In the genomic region with DNA sequence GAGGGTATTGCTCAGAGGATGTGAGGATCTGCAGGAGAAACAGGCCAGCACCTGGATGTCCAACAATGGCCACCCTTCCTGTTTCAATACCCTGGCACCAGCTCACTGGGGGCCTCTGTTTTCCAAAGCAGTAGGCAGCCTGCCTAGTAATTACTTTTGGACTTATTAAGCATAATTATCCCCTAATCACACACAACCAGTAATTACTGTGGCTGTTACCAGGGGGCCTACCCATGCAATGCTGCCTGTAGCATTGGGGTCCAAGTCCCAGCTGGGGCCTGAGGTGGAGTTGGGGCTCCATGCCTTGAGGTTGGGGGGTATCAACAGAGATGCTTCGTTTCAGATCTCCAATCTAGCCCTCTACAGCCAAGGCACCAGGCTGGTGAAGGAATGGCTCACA, we compare ENCODE assay signal across 22 mouse cellular contexts.
DNase-seq lines count a peak whose midpoint lies in the region; ATAC-seq and TF ChIP-seq lines count a peak whose summit lies in the region.
"Had no signal": no experiment of that assay in that cellular context is flagged by ENCODE, and none has a peak within 500 bp of the region (broad histone marks: within the 10 kb centered on the region; RNA-seq: fewer than 3 reads in every experiment).

No protein-coding gene starts in this region.

- H3K4me1 ChIP-seq in stomach, embryonic 15.5 days = peaks cover 7% of the 10 kb centered on the region
- no peaks in the 10 kb centered on the region for H3K4me1 ChIP-seq in stomach, postnatal 0 days (replicated peaks; ENCODE audit: control insufficient read depth, insufficient read depth)
- H3K4me1 ChIP-seq in forebrain, embryonic 15.5 days = peaks cover 41% of the 10 kb centered on the region

- no peak for DNase-seq in layer of hippocampus, adult 2 months (ENCODE audit: low spot score in 2 of 2)
- DNase-seq in layer of hippocampus, postnatal 10 days (ENCODE audit: low spot score in 2 of 2) = no peak
- no peak for DNase-seq in stomach, postnatal 0 days (ENCODE audit: low spot score)
- no peak for DNase-seq in gastrocnemius, postnatal 4 days (ENCODE audit: low spot score in 2 of 2)
- no peak for DNase-seq in heart, postnatal 10 days
- DNase-seq: adrenal gland, adult 2 months; adrenal gland, postnatal 25 days; cerebellum, adult 2 months; embryo, embryonic 11 days; gastrocnemius, adult 2 months; gastrocnemius, postnatal 25 days; heart, adult 18-20 months; heart, postnatal 14 days had no signal

- H3K9me3 ChIP-seq in stomach, embryonic 15.5 days = no peaks in the 10 kb centered on the region
- H3K9me3 ChIP-seq in stomach, postnatal 0 days (ENCODE audit: control insufficient read depth, low read length) = no peaks in the 10 kb centered on the region
- H3K9me3 ChIP-seq in forebrain, embryonic 15.5 days = no peaks in the 10 kb centered on the region
- H3K9me3 ChIP-seq: embryonic facial prominence, embryonic 15.5 days; heart, embryonic 10.5 days; hindbrain, embryonic 10.5 days; hindbrain, embryonic 15.5 days had no signal

- TF ChIP-seq EP300 in stomach, postnatal 0 days (optimal IDR thresholded peaks at IDR 0.05) = no peak

- 45% methylated on average over 1 of the region's 1 CpGs for WGBS in stomach, embryonic 15.5 days
- WGBS in stomach, postnatal 0 days = 56% methylated on average over 1 of the region's 1 CpGs
- WGBS in forebrain, embryonic 15.5 days = 19% methylated on average over 1 of the region's 1 CpGs

- TF ChIP-seq CTCF in layer of hippocampus, adult 2 months (conservative IDR thresholded peaks at IDR 0.05) = no peak
- TF ChIP-seq CTCF in stomach, postnatal 0 days (IDR thresholded peaks at IDR 0.05; ENCODE audit: low read depth) = no peak

- intact Hi-C loops in heart, postnatal 10 days (cut with DNase I) = no loop called here

- H3K4me3 ChIP-seq in layer of hippocampus, adult 2 months = no peak overlapping the region
- H3K4me3 ChIP-seq in stomach, embryonic 15.5 days (replicated peaks) = no peak overlapping the region
- H3K4me3 ChIP-seq in stomach, postnatal 0 days (ENCODE audit: low read depth, low read length) = no peak overlapping the region
- no peak overlapping the region for H3K4me3 ChIP-seq in forebrain, embryonic 15.5 days
- H3K4me3 ChIP-seq: embryonic facial prominence, embryonic 15.5 days; erythroblast, embryonic 14.5 days; gastrocnemius, adult 2 months; heart, embryonic 10.5 days; hindbrain, embryonic 10.5 days; hindbrain, embryonic 15.5 days had no signal

- peak overlapping the region; percentile 87 for H3K27ac ChIP-seq in layer of hippocampus, adult 2 months
- H3K27ac ChIP-seq in stomach, embryonic 15.5 days = no peak overlapping the region
- no peak overlapping the region for H3K27ac ChIP-seq in stomach, postnatal 0 days (replicated peaks)
- peak overlapping the region; percentile 41; the same call in 1 of the 2 replicates for H3K27ac ChIP-seq in forebrain, embryonic 15.5 days (replicated peaks)
- H3K27ac ChIP-seq: embryonic facial prominence, embryonic 15.5 days; gastrocnemius, adult 2 months; heart, embryonic 10.5 days; hindbrain, embryonic 10.5 days; hindbrain, embryonic 15.5 days had no signal

- 0 out of 2 replicates have a peak, but pooled peaks have one; percentile 21 for ATAC-seq in stomach, embryonic 15.5 days (ENCODE audit: insufficient read depth, low FRiP score, low read depth)
- no peak for ATAC-seq in stomach, postnatal 0 days (ENCODE audit: low FRiP score, low TSS enrichment)
- ATAC-seq in forebrain, embryonic 15.5 days (replicated peaks) = peak; percentile 17; the same call in 1 of the 2 replicates
- ATAC-seq: inflammation-experienced regulatory T-cells, adult 6 months; intestine, postnatal 0 days had no signal

- H3K36me3 ChIP-seq in stomach, embryonic 15.5 days = no peaks in the 10 kb centered on the region
- H3K36me3 ChIP-seq in stomach, postnatal 0 days (ENCODE audit: control insufficient read depth, insufficient read depth, low read length) = no peaks in the 10 kb centered on the region
- no peaks in the 10 kb centered on the region for H3K36me3 ChIP-seq in forebrain, embryonic 15.5 days
- H3K36me3 ChIP-seq: embryonic facial prominence, embryonic 15.5 days; heart, embryonic 10.5 days; hindbrain, embryonic 10.5 days; hindbrain, embryonic 15.5 days had no signal

- no peak overlapping the region for H3K9ac ChIP-seq in stomach, embryonic 15.5 days
- H3K9ac ChIP-seq in stomach, postnatal 0 days (ENCODE audit: low read length) = no peak overlapping the region
- H3K9ac ChIP-seq in forebrain, embryonic 15.5 days (replicated peaks) = no peak overlapping the region
- H3K9ac ChIP-seq: embryonic facial prominence, embryonic 15.5 days; hindbrain, embryonic 15.5 days had no signal

- H3K27me3 ChIP-seq in stomach, embryonic 15.5 days (replicated peaks) = peaks cover 30% of the 10 kb centered on the region
- no peaks in the 10 kb centered on the region for H3K27me3 ChIP-seq in stomach, postnatal 0 days (ENCODE audit: control insufficient read depth, insufficient read depth, low read length)
- H3K27me3 ChIP-seq in forebrain, embryonic 15.5 days = peaks cover 19% of the 10 kb centered on the region; the same call in 1 of the 2 replicates

- no peak overlapping the region for H3K4me2 ChIP-seq in stomach, embryonic 15.5 days
- H3K4me2 ChIP-seq in stomach, postnatal 0 days (replicated peaks; ENCODE audit: low read depth) = no peak overlapping the region
- H3K4me2 ChIP-seq in forebrain, embryonic 15.5 days (replicated peaks) = no peak overlapping the region
- H3K4me2 ChIP-seq: embryonic facial prominence, embryonic 15.5 days; hindbrain, embryonic 15.5 days had no signal

Comparison
In these comparisons a context has a peak if more than half of its experiments do, and no peak if none do; other contexts are left out.
1. H3K27ac ChIP-seq: peak in layer of hippocampus, adult 2 months (single experiment) and forebrain, embryonic 15.5 days (single experiment); none in stomach, embryonic 15.5 days (single experiment) and stomach, postnatal 0 days (single experiment).